Mouse (Mus musculus): ENCODE results near the gene Olfr1110.

GRCm38 (mm10) chr2:87095908-87096307 lies 44.2 kb downstream of the Olfr1110 start, which contains the start of gene Olfr1109:
- TF ChIP-seq TAL1 (conservative IDR thresholded peaks at IDR 0.05; ENCODE audit: low read depth, low read length) (no peak), CTCF (IDR thresholded peaks at IDR 0.05; ENCODE audit: low read depth, low read length) (no peak), GATA1 (IDR thresholded peaks at IDR 0.05; ENCODE audit: borderline replicate concordance, low read length) (no peak)
